8 mouse cellular contexts compared by ENCODE assay signal in the genomic region with DNA sequence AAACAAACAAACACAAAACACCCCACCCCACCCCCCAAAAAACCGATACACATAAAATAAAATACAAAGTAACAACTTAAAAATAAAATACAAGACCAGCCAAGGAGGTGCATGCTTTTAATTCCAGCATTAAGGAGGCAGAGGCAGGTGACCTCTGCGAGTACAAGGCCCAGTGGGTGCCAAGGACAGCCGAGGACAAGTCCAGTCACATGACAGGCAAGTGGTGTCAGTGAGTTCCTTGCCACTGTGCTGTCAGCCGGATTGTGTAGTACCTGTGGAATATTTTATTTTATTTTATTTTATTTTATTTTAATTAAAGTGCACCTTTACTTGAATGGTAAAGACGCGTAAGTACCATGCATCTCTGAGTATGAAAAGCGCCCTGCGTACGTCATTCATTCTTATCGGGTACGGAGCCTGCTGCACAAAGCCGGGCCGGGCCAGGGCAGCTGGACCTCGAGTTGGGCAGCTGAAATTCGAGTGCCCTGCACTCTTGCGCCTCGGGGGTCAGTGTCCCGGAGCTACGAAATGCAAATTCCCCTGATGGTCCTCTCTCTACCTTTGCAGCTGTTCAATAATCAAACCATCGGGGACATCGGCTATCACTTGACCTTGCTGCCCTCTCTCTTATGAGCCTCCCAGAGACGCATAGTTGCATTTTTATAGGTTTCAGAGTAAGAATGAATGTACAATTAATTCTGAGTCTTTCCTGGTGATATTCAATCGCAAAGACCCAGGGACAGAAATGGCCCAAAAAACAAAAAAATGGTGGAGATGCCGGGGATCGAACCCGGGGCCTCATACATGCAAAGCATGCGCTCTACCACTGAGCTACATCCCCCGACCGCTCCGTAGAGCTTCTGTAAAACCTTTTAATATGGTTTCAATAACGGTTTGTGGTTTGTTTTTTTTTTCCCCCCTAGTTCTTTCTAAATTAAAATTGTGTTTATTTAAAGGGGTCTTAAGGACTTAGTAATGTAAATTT. TPM values are rescaled to one million over a fixed set of nuclear protein-coding genes. Genes with fewer than 3 reads are reported as not detected.
A peak's percentile ranks its signal among the peaks of the same experiment; 100 is the strongest.
DNase-seq lines count a peak whose midpoint lies in the region; ATAC-seq and TF ChIP-seq lines count a peak whose summit lies in the region.

No protein-coding gene starts in this region.

- peaks cover 7% of the 10 kb centered on the region; the same call in 1 of the 2 replicates for H3K27me3 ChIP-seq in limb, embryonic 13.5 days
- no peaks in the 10 kb centered on the region for H3K27me3 ChIP-seq in midbrain, postnatal 0 days (ENCODE audit: insufficient read depth, low read length)
- no peaks in the 10 kb centered on the region for H3K27me3 ChIP-seq in stomach, embryonic 14.5 days (ENCODE audit: control insufficient read depth, insufficient read depth, low read length)

- peak overlapping the region; percentile 64 for H3K4me2 ChIP-seq in limb, embryonic 13.5 days (replicated peaks)
- peak overlapping the region; percentile 52 for H3K4me2 ChIP-seq in midbrain, postnatal 0 days (ENCODE audit: low read depth, low read length, poor library complexity, severe bottlenecking)
- peak overlapping the region; percentile 85 for H3K4me2 ChIP-seq in stomach, embryonic 14.5 days (replicated peaks; ENCODE audit: low read depth, low read length)

- TF ChIP-seq CTCF in midbrain, postnatal 0 days (IDR thresholded peaks at IDR 0.05): no peak

- H3K27ac ChIP-seq in limb, embryonic 13.5 days: no peak overlapping the region
- peak overlapping the region; percentile 83 for H3K27ac ChIP-seq in midbrain, postnatal 0 days (ENCODE audit: low read depth, low read length)
- H3K27ac ChIP-seq in stomach, embryonic 14.5 days (ENCODE audit: low read length): no peak overlapping the region

- peak overlapping the region; percentile 41 for H3K4me3 ChIP-seq in limb, embryonic 13.5 days
- peak overlapping the region; percentile 34 for H3K4me3 ChIP-seq in midbrain, postnatal 0 days (ENCODE audit: low read depth, low read length)
- H3K4me3 ChIP-seq in stomach, embryonic 14.5 days (ENCODE audit: low read depth, low read length): peak overlapping the region; percentile 62

- ATAC-seq in frontal cortex, adult (ENCODE audit: low TSS enrichment): no peak
- ATAC-seq in limb, embryonic 13.5 days (ENCODE audit: low FRiP score, low read depth): no peak
- no peak for ATAC-seq in midbrain, postnatal 0 days (ENCODE audit: low FRiP score)
- 0 out of 2 replicates have a peak, but pooled peaks have one; percentile 28 for ATAC-seq in stomach, embryonic 14.5 days (ENCODE audit: insufficient number of reproducible peaks, insufficient read depth, low FRiP score, low read depth)

- no peaks in the 10 kb centered on the region for H3K9me3 ChIP-seq in limb, embryonic 13.5 days
- no peaks in the 10 kb centered on the region for H3K9me3 ChIP-seq in midbrain, postnatal 0 days (ENCODE audit: low read length)
- H3K9me3 ChIP-seq in stomach, embryonic 14.5 days (ENCODE audit: control insufficient read depth, low read depth, low read length): no peaks in the 10 kb centered on the region

- peak; percentile 74 to 80 for DNase-seq in frontal cortex, postnatal 25 days (ENCODE audit: low spot score in 2 of 2)
- DNase-seq in cerebellum, adult 9-10 months: peak; percentile 74
- DNase-seq in gastrocnemius, postnatal 14 days: peak; percentile 47
- peak; percentile 80 for DNase-seq in kidney, adult 11 months
- peak; percentile 80 for DNase-seq in midbrain, postnatal 0 days (ENCODE audit: low spot score)

- intact Hi-C loops in gastrocnemius, postnatal 14 days (cut with DNase I; ENCODE audit: low total_unique reads): no loop called here

- H3K4me1 ChIP-seq in limb, embryonic 13.5 days: peaks cover 16% of the 10 kb centered on the region
- peaks cover 8% of the 10 kb centered on the region; the same call in 1 of the 2 replicates for H3K4me1 ChIP-seq in midbrain, postnatal 0 days (ENCODE audit: insufficient read depth, low read length)
- H3K4me1 ChIP-seq in stomach, embryonic 14.5 days (ENCODE audit: control insufficient read depth, insufficient read depth, low read length): peaks cover 9% of the 10 kb centered on the region

- H3K36me3 ChIP-seq in limb, embryonic 13.5 days: no peaks in the 10 kb centered on the region
- no peaks in the 10 kb centered on the region for H3K36me3 ChIP-seq in midbrain, postnatal 0 days (ENCODE audit: insufficient read depth, low read length)
- H3K36me3 ChIP-seq in stomach, embryonic 14.5 days (ENCODE audit: control insufficient read depth, insufficient read depth, low read length): no peaks in the 10 kb centered on the region

- 14% methylated on average over 31 of the region's 31 CpGs for WGBS in limb, embryonic 13.5 days
- WGBS in midbrain, postnatal 0 days: 14% methylated on average over 31 of the region's 31 CpGs
- 14% methylated on average over 31 of the region's 31 CpGs for WGBS in stomach, embryonic 14.5 days

- H3K9ac ChIP-seq in limb, embryonic 13.5 days: peak overlapping the region; percentile 51; the same call in 1 of the 2 replicates
- H3K9ac ChIP-seq in midbrain, postnatal 0 days (replicated peaks; ENCODE audit: low read length, poor library complexity, severe bottlenecking): peak overlapping the region; percentile 54
- H3K9ac ChIP-seq in stomach, embryonic 14.5 days (replicated peaks; ENCODE audit: low read depth, low read length): no peak overlapping the region

RNA-seq across cellular contexts. Expression of a gene that starts 13.8 kb away (rescaled TPM):
- 1,000 to 10,000 TPM in 1 of 2 experiments, 100 to 1,000 TPM in 1; 660 to 1,001 TPM for total RNA-seq in gastrocnemius, postnatal 14 days (2021)
- 1,179 and 1,190 TPM in 2 replicates for polyA plus RNA-seq in limb, embryonic 13.5 days (2015; fragmentation: Nextera tagmentation; extraction: Ambion mirVana)
- 915 and 958 TPM in 2 replicates for total RNA-seq in midbrain, postnatal 0 days (2014; rRNA removed)
- polyA plus RNA-seq in midbrain, postnatal 0 days (2015; fragmentation: Nextera tagmentation; extraction: Ambion mirVana): 1,268 and 1,306 TPM in 2 replicates
- 1,055 and 1,113 TPM in 2 replicates for polyA plus RNA-seq in stomach, embryonic 14.5 days (2014; fragmentation: Nextera tagmentation; extraction: Ambion mirVana)

RNA-seq across cellular contexts. Expression of a gene that starts 14.7 kb away (rescaled TPM):
- not detected for total RNA-seq in gastrocnemius, postnatal 14 days (2021)
- polyA plus RNA-seq in limb, embryonic 13.5 days (2015; fragmentation: Nextera tagmentation; extraction: Ambion mirVana): 0.34 and 0.41 TPM in 2 replicates
- total RNA-seq in midbrain, postnatal 0 days (2014; rRNA removed): not detected in 2 replicates
- polyA plus RNA-seq in midbrain, postnatal 0 days (2015; fragmentation: Nextera tagmentation; extraction: Ambion mirVana): 0.67 and 0.83 TPM in 2 replicates
- polyA plus RNA-seq in stomach, embryonic 14.5 days (2014; fragmentation: Nextera tagmentation; extraction: Ambion mirVana): 0.20 and 0.35 TPM in 2 replicates

RNA-seq across cellular contexts. Expression of a gene that starts 30.1 kb away (rescaled TPM):
- 1 to 10 TPM; 3.6 to 4.0 TPM for total RNA-seq in gastrocnemius, postnatal 14 days (2021)
- polyA plus RNA-seq in limb, embryonic 13.5 days (2015; fragmentation: Nextera tagmentation; extraction: Ambion mirVana): 12.1 and 12.9 TPM in 2 replicates
- 17.8 and 32.9 TPM in 2 replicates for total RNA-seq in midbrain, postnatal 0 days (2014; rRNA removed)
- 10.9 TPM in 2 replicates for polyA plus RNA-seq in midbrain, postnatal 0 days (2015; fragmentation: Nextera tagmentation; extraction: Ambion mirVana)
- polyA plus RNA-seq in stomach, embryonic 14.5 days (2014; fragmentation: Nextera tagmentation; extraction: Ambion mirVana): 7.5 and 9.2 TPM in 2 replicates

RNA-seq across cellular contexts. Expression of a gene that starts 37.6 kb away (rescaled TPM):
- 1 to 10 TPM; 5.3 to 6.4 TPM for total RNA-seq in gastrocnemius, postnatal 14 days (2021)
- polyA plus RNA-seq in limb, embryonic 13.5 days (2015; fragmentation: Nextera tagmentation; extraction: Ambion mirVana): 37.3 and 38.1 TPM in 2 replicates
- total RNA-seq in midbrain, postnatal 0 days (2014; rRNA removed): 89.5 and 96.0 TPM in 2 replicates
- polyA plus RNA-seq in midbrain, postnatal 0 days (2015; fragmentation: Nextera tagmentation; extraction: Ambion mirVana): 42.3 and 43.9 TPM in 2 replicates
- 28.3 and 34.1 TPM in 2 replicates for polyA plus RNA-seq in stomach, embryonic 14.5 days (2014; fragmentation: Nextera tagmentation; extraction: Ambion mirVana)
